Mouse (Mus musculus): ENCODE data around the gene Rab4b. TPM values are rescaled to one million over a fixed set of nuclear protein-coding genes. Genes with fewer than 3 reads are reported as not detected.

Gene Rab4b
- polyA plus RNA-seq, 1 experiment = 154 TPM

- Histone ChIP-seq H3K4me1 (ENCODE audit: control insufficient read depth, insufficient read depth, low read length) (peaks cover 17% of the 10 kb centered on the region; the same call in 1 of the 2 replicates), H3K4me3 (ENCODE audit: insufficient read depth, low read length) (peak overlapping the region; percentile 97), H3K27ac (ENCODE audit: insufficient read depth, low read length) (0 out of 2 replicates have a peak overlapping the region, but pooled peaks have one; percentile 22)
- no peak for TF ChIP-seq POLR2A (IDR thresholded peaks at IDR 0.05; ENCODE audit: extremely low read depth, insufficient read depth, low read length)
- TF ChIP-seq CTCF (IDR thresholded peaks at IDR 0.05; ENCODE audit: extremely low read depth, insufficient read depth, low read length) = no peak
These were observed 14.4 kb downstream of the Rab4b start for GRCm38 (mm10) chr7:27164112-27164947.

DNA sequence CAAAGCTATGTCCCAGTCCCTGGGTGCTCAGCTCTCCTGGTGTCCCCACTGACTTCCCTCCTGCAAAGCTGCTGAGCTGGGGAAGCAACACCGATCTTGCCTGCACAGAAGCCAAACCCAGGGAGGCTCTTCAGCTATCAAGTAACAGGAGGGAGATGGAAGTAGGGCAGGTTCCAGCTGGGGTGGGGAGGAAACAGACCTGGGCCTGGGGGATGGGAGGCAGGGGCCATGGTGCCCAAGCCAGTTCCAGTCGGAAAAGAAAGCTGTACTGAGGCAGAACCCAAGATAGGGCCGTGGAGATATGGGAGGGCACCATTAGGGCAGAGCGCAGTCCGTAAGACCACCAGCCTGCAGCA lies 15.3 kb downstream of the Rab4b start:
- TF ChIP-seq CTCF (IDR thresholded peaks at IDR 0.05; ENCODE audit: extremely low read depth, insufficient read depth, low read length) = no peak
- no peak for TF ChIP-seq POLR2A (IDR thresholded peaks at IDR 0.05; ENCODE audit: extremely low read depth, insufficient read depth, low read length)
- Histone ChIP-seq H3K27ac (ENCODE audit: insufficient read depth, low read length) (no peak overlapping the region), H3K4me3 (ENCODE audit: insufficient read depth, low read length) (peak overlapping the region; percentile 97; the same call in 1 of the 2 replicates), H3K4me1 (ENCODE audit: control insufficient read depth, insufficient read depth, low read length) (peaks cover 17% of the 10 kb centered on the region; the same call in 1 of the 2 replicates)

DNA sequence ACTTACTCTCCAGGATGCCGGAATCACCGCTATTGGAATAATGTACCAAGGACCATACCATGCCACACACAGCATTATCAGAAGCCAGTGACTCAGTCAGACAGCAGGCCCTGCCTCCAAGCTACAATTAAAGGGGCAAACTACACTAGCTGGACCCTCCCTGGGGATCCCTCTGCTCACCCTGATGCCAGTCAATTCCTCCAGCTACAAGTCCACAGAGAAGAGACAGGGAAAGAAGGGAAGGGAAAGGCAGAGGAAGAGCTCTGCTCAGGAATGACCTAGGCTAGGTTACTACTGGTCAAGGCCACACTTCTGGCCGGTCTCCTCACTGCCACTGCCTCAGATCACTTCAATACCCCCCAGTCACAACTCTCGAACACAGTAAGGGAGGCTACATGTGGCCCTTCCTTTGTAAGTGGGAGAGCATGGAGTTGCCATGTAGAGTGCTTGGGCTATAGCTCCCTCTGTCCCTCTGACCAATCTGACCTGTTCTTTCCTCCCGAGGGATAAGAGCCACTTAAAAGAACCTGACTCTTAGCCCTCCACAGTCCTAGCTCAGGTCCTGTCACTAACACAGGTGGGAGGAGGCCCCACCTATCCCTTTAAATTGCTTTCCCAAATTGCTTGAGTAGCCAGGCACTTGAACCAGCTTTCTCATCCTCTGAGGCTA lies 15.8 kb downstream of the Rab4b start:
- Histone ChIP-seq H3K27ac (ENCODE audit: insufficient read depth, low read length) (no peak overlapping the region), H3K4me1 (ENCODE audit: control insufficient read depth, insufficient read depth, low read length) (peaks cover 17% of the 10 kb centered on the region; the same call in 1 of the 2 replicates), H3K4me3 (ENCODE audit: insufficient read depth, low read length) (peak overlapping the region; percentile 97; the same call in 1 of the 2 replicates)
- TF ChIP-seq CTCF (IDR thresholded peaks at IDR 0.05; ENCODE audit: extremely low read depth, insufficient read depth, low read length) = no peak
- no peak for TF ChIP-seq POLR2A (IDR thresholded peaks at IDR 0.05; ENCODE audit: extremely low read depth, insufficient read depth, low read length)

GRCm38 (mm10) chr7:27161744-27162143 lies 17.0 kb downstream of the Rab4b start:
- Histone ChIP-seq H3K4me3 (ENCODE audit: insufficient read depth, low read length) (no peak overlapping the region), H3K27ac (ENCODE audit: insufficient read depth, low read length) (no peak overlapping the region), H3K4me1 (ENCODE audit: control insufficient read depth, insufficient read depth, low read length) (peaks cover 14% of the 10 kb centered on the region; the same call in 1 of the 2 replicates)
- no peak for TF ChIP-seq CTCF (IDR thresholded peaks at IDR 0.05; ENCODE audit: extremely low read depth, insufficient read depth, low read length)
- TF ChIP-seq POLR2A (IDR thresholded peaks at IDR 0.05; ENCODE audit: extremely low read depth, insufficient read depth, low read length) = no peak

- no peak overlapping the region for H3K4me3 ChIP-seq (ENCODE audit: insufficient read depth, low read length)
- TF ChIP-seq POLR2A (IDR thresholded peaks at IDR 0.05; ENCODE audit: extremely low read depth, insufficient read depth, low read length) = no peak
- TF ChIP-seq CTCF (IDR thresholded peaks at IDR 0.05; ENCODE audit: extremely low read depth, insufficient read depth, low read length) = no peak
- H3K27ac ChIP-seq (ENCODE audit: insufficient read depth, low read length) = no peak overlapping the region
- peaks cover 14% of the 10 kb centered on the region; the same call in 1 of the 2 replicates for H3K4me1 ChIP-seq (ENCODE audit: control insufficient read depth, insufficient read depth, low read length)
These were observed 17.8 kb downstream of the Rab4b start for GRCm38 (mm10) chr7:27160921-27161320.

DNA sequence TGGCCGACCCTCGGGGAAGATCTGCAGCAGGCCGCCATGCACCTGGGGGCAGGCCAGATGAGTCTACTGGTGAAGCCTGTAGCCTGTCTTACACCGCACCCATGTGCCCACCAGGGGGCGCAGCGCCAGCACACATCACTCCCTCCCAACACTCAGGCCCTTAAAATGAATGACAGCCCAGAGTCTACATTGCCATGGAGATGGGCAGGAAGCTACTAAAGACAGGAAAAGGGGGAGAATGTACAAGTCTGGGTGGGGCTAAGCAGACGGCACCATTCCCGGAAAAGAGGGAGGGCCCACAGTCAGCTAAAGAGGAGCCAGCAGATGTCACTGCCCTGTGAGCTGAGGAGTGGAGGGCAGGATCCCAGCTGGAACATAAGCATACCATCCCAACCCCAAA lies 18.8 kb downstream of the Rab4b start:
- Histone ChIP-seq H3K4me1 (ENCODE audit: control insufficient read depth, insufficient read depth, low read length) (peaks cover 16% of the 10 kb centered on the region; the same call in 1 of the 2 replicates), H3K27ac (ENCODE audit: insufficient read depth, low read length) (no peak overlapping the region)

GRCm38 (mm10) chr7:27159256-27159655 lies 19.4 kb downstream of the Rab4b start:
- H3K27ac ChIP-seq (ENCODE audit: insufficient read depth, low read length) = no peak overlapping the region
- no peak overlapping the region for H3K4me3 ChIP-seq (ENCODE audit: insufficient read depth, low read length)
- TF ChIP-seq CTCF (IDR thresholded peaks at IDR 0.05; ENCODE audit: extremely low read depth, insufficient read depth, low read length) (no peak), POLR2A (IDR thresholded peaks at IDR 0.05; ENCODE audit: extremely low read depth, insufficient read depth, low read length) (no peak)
- H3K4me1 ChIP-seq (ENCODE audit: control insufficient read depth, insufficient read depth, low read length) = peaks cover 14% of the 10 kb centered on the region; the same call in 1 of the 2 replicates

More for the DNA sequence above, 18.8 kb downstream of the Rab4b start:
- peak; percentile 78 for TF ChIP-seq CTCF (IDR thresholded peaks at IDR 0.05; ENCODE audit: extremely low read depth, insufficient read depth, low read length)
- no peak for TF ChIP-seq POLR2A (IDR thresholded peaks at IDR 0.05; ENCODE audit: extremely low read depth, insufficient read depth, low read length)
- no peak overlapping the region for H3K4me3 ChIP-seq (ENCODE audit: insufficient read depth, low read length)

- no peak for TF ChIP-seq POLR2A (IDR thresholded peaks at IDR 0.05; ENCODE audit: extremely low read depth, insufficient read depth, low read length)
- no peak for TF ChIP-seq CTCF (IDR thresholded peaks at IDR 0.05; ENCODE audit: extremely low read depth, insufficient read depth, low read length)
- H3K4me3 ChIP-seq (ENCODE audit: insufficient read depth, low read length) = no peak overlapping the region
- no peak overlapping the region for H3K27ac ChIP-seq (ENCODE audit: insufficient read depth, low read length)
- H3K4me1 ChIP-seq (ENCODE audit: control insufficient read depth, insufficient read depth, low read length) = peaks cover 12% of the 10 kb centered on the region; the same call in 1 of the 2 replicates
These were observed 20.5 kb downstream of the Rab4b start for GRCm38 (mm10) chr7:27158171-27158570.

- peaks cover 7% of the 10 kb centered on the region; the same call in 1 of the 2 replicates for H3K4me1 ChIP-seq (ENCODE audit: control insufficient read depth, insufficient read depth, low read length)
- H3K4me3 ChIP-seq (ENCODE audit: insufficient read depth, low read length) = no peak overlapping the region
- TF ChIP-seq CTCF (IDR thresholded peaks at IDR 0.05; ENCODE audit: extremely low read depth, insufficient read depth, low read length) (no peak), POLR2A (IDR thresholded peaks at IDR 0.05; ENCODE audit: extremely low read depth, insufficient read depth, low read length) (no peak)
- no peak overlapping the region for H3K27ac ChIP-seq (ENCODE audit: insufficient read depth, low read length)
These were observed 22.7 kb downstream of the Rab4b start for GRCm38 (mm10) chr7:27156005-27156404.
